Mouse (Mus musculus) forebrain, embryonic 10.5 days (tissue): ENCODE results near the gene Nup133. TPM values are rescaled to one million over a fixed set of nuclear protein-coding genes. Genes with fewer than 3 reads are reported as not detected.

Source experiments
- DNase-seq: peaks from one replicate; pipeline ENCODE4 v3.0.0-alpha.2; 2017; ENCODE audit warnings: low spot score; ENCODE audit errors: extremely low spot score
- H3K27ac ChIP-seq: fragments of 300-500 bp; sonication (generic); 2 replicates; pipeline ENCODE4 v1.5.1; 2016; ENCODE audit warnings: mild to moderate bottlenecking
- H3K27me3 ChIP-seq: fragments of 300-500 bp; sonication (generic); 2 replicates; pipeline ENCODE4 v1.6.1; 2016; ENCODE audit warnings: mild to moderate bottlenecking; ENCODE audit not compliant: poor library complexity, severe bottlenecking
- H3K36me3 ChIP-seq: fragments of 300-500 bp; sonication (generic); replicated peaks from 2 replicates; pipeline ENCODE4 v1.6.1; 2016; ENCODE audit warnings: mild to moderate bottlenecking, moderate library complexity
- H3K4me1 ChIP-seq: fragments of 300-500 bp; sonication (generic); 2 replicates; pipeline ENCODE4 v1.6.1; 2016
- H3K4me3 ChIP-seq: fragments of 300-500 bp; sonication (generic); 2 replicates; pipeline ENCODE4 v1.5.1; 2016; ENCODE audit warnings: mild to moderate bottlenecking, moderate library complexity
- H3K9me3 ChIP-seq: fragments of 300-500 bp; sonication (generic); 2 replicates; pipeline ENCODE4 v1.6.1; 2016; ENCODE audit warnings: mild to moderate bottlenecking, moderate library complexity
- WGBS: fragments of 180-500 bp; shearing (Covaris S2); methylation state at CpG from one replicate; pipeline ENCODE4 v1.1.7; 2016; 5-methylcytosine and 5-hydroxymethylcytosine counted together
- polyA plus RNA-seq: library from polyadenylated mRNA; unstranded; fragments of >200 nt; fragmentation: Nextera tagmentation; extraction: Ambion mirVana; gene quantifications from 2 replicates; pipeline ENCODE4 v1.2.1, GENCODE M21; 2016

Nup133 gene
- polyA plus RNA-seq, 1 experiment from 2014 or later, result 62.8 TPM

DNA sequence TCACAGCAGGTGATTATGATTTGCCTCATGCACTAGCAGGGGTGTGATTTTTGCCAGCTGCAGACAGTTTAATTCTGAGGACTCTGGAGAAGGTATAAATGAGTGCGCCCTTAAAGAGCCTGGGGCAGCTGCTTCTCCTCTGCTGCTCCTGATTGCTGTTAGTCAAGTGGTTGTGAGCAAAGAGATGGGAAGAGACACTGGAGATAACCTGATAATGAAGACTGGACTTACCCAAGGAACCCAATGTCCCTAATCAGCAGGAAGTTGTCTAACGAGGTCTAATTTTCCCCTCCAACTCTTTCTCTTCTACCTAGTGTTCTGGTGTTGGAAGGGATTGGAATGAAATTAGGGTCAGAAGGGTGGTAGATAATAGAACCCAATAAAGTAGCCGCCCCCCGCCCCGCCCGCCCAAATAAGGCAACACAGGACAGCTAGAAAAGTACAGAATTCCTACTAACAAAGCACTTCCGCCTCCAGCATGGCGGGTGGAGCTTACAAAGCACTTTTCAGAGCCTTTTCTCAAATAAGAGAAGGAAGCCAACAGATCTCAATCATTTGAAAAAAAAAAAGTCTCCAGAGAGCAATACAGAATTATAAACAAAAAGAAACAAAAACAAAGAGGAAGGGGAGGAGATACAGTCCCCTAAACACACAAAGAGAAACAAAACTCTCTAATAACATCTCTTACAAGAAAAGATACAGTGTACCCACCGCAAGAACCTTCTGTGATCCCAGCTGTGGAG lies 94.2 kb downstream of the Nup133 start:
- Histone ChIP-seq H3K27me3 (peaks cover 3% of the 10 kb centered on the region), H3K4me3 (no peak overlapping the region), H3K27ac (no peak overlapping the region), H3K9me3 (no peaks in the 10 kb centered on the region; the same call in 1 of the 2 replicates), H3K4me1 (peaks cover 17% of the 10 kb centered on the region), H3K36me3 (peaks cover 5% of the 10 kb centered on the region; the same call in 1 of the 2 replicates)
- no peak for DNase-seq
- WGBS, result 86% methylated on average over 9 of the region's 9 CpGs

DNA sequence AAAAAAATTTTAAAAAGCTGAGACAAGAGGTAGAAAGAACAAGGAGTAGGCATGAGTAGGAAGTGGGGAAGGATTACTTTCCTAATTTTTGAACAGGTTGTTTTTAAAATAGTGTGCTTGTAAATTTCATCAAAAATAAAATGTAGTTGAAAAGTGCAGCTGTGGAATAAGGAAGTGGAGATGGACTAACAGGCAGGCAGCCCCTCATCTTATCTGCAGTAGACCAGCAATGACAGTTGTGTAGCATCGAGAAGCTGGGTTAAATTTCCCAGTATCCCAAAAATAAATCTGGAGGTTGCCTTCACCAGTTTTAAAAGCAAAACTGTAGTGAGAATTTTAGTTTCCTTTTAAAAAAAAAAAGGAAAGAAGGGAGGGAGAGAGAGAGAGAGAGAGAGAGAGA lies 94.8 kb downstream of the Nup133 start:
- no peak for DNase-seq
- peaks cover 15% of the 10 kb centered on the region for H3K4me1 ChIP-seq
- no peaks in the 10 kb centered on the region for H3K27me3 ChIP-seq
- peaks cover 5% of the 10 kb centered on the region; the same call in 1 of the 2 replicates for H3K36me3 ChIP-seq
- H3K9me3 ChIP-seq, result no peaks in the 10 kb centered on the region; the same call in 1 of the 2 replicates
- H3K4me3 ChIP-seq, result no peak overlapping the region
- 92% methylated on average over 1 of the region's 1 CpGs for WGBS
- no peak overlapping the region for H3K27ac ChIP-seq

DNA sequence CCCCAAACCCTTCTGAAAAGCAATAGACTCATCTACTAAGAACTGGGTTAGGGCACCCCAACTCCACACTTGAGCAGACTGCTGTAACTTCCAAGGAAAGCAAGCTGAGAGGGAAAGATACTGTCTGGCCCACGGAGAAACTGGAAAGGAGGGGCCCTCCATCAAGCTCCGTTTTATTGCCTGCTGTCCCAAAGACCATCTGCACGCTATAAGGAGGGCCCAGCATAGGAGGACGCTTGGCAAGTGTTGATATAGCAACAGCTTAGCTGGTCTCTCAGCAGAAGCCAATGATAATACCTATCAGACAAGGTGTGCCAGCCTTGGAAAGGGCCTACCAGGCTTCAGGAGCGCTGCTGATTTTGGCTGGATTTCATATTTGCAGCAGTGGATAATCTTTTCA lies 97.5 kb downstream of the Nup133 start:
- H3K4me3 ChIP-seq, result no peak overlapping the region
- no peaks in the 10 kb centered on the region; the same call in 1 of the 2 replicates for H3K9me3 ChIP-seq
- peaks cover 5% of the 10 kb centered on the region; the same call in 1 of the 2 replicates for H3K36me3 ChIP-seq
- no peak overlapping the region for H3K27ac ChIP-seq
- H3K27me3 ChIP-seq, result no peaks in the 10 kb centered on the region
- 83% methylated on average over 5 of the region's 5 CpGs for WGBS
- 0 out of 2 replicates have a peak, but pooled peaks cover 4% of the 10 kb centered on the region for H3K4me1 ChIP-seq
- DNase-seq, result no peak

DNA sequence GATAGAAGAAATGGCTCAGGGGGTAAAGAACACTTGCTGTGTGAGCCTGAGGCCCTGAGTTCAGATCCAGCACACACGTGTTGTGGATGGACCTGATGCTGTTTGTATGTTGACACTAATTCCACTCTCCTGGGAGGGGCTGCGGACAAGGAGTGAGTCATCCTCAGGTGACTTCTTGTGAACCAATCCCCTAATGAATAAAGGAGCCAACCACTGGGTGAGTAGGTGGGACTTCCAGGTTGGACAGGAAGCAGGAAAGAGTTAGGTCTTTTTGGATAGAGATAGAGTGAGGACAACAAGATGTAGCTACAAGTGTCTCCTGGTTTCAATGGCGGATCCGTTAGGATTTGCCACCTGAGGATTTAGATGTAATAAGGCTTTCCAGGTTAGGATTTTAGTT lies 99.7 kb downstream of the Nup133 start:
- Histone ChIP-seq H3K4me3 (no peak overlapping the region), H3K4me1 (0 out of 2 replicates have a peak, but pooled peaks cover 4% of the 10 kb centered on the region), H3K36me3 (peaks cover 9% of the 10 kb centered on the region), H3K27ac (no peak overlapping the region), H3K27me3 (no peaks in the 10 kb centered on the region), H3K9me3 (no peaks in the 10 kb centered on the region)
- DNase-seq, result no peak
- WGBS, result 85% methylated on average over 4 of the region's 4 CpGs

DNA sequence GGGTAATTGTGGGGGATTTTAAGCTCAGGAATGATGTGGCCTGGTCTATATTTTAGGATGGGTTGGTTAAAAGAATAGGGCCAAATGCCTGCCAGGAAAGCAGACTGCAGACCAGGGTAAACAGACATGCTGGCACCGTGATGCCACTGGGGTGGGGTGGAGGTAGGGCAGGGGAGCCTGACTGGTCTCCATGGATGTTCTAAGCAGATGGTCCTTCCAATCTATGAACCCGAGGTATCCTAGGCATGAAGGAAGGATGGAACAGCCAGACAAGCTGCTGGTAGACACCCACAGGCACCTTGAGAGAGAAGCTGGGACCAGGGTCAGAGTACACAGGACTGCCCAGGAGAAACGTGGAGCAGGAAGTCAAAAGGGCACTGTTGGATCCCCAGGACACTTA lies 101.5 kb downstream of the Nup133 start:
- peaks cover 18% of the 10 kb centered on the region for H3K36me3 ChIP-seq

More for the DNA sequence above, 101.5 kb downstream of the Nup133 start:
- H3K9me3 ChIP-seq, result no peaks in the 10 kb centered on the region
- no peak overlapping the region for H3K27ac ChIP-seq
- 0 out of 2 replicates have a peak, but pooled peaks cover 4% of the 10 kb centered on the region for H3K4me1 ChIP-seq
- H3K4me3 ChIP-seq, result no peak overlapping the region
- no peaks in the 10 kb centered on the region for H3K27me3 ChIP-seq
- WGBS, result 69% methylated on average over 3 of the region's 3 CpGs
- no peak for DNase-seq

Other genes starting within 250 kb of the Nup133 start
- gene Rab4a, start 143.3 kb downstream of the Nup133 start, polyA plus RNA-seq, result 74.9 and 77.6 TPM in 2 replicates
- 7.3 and 8.2 TPM in 2 replicates for gene Ccsap, start 89.1 kb downstream of the Nup133 start, polyA plus RNA-seq
- gene Acta1, start 54.5 kb downstream of the Nup133 start, polyA plus RNA-seq, result 0.14 and 0.22 TPM in 2 replicates
- gene Abcb10, start 33.9 kb upstream of the Nup133 start, polyA plus RNA-seq, result 20.3 and 21.8 TPM in 2 replicates
- gene Taf5l, start 72.1 kb upstream of the Nup133 start, polyA plus RNA-seq, result 47.6 and 48.8 TPM in 2 replicates
- gene Urb2, start 72.2 kb upstream of the Nup133 start, polyA plus RNA-seq, result 8.8 and 9.0 TPM in 2 replicates